Mouse (Mus musculus) CH12.LX (cell line): ENCODE measurements around the gene Scarf2. TPM values are rescaled to one million over a fixed set of nuclear protein-coding genes. Genes with fewer than 3 reads are reported as not detected.

Source experiments
- DNase-seq: peaks from one replicate; pipeline ENCODE4 v3.0.0-alpha.2; 2013; ENCODE audit errors: extremely low read depth
- H3K27ac ChIP-seq: 2 replicates; pipeline ENCODE4 v1.5.1; 2012; ENCODE audit warnings: low read depth, mild to moderate bottlenecking, control low read depth, moderate library complexity; ENCODE audit not compliant: insufficient read depth
- H3K27me3 ChIP-seq: replicated peaks from 2 replicates; pipeline ENCODE3; 2012; ENCODE audit warnings: inconsistent platforms
- H3K36me3 ChIP-seq, 2 experiments: replicated peaks in 1 of 2; 2 replicates each; pipeline versions ENCODE3 to v1.6.1; 2012; ENCODE audit warnings: inconsistent platforms in 1 of 2, low read length in 1 of 2, mild to moderate bottlenecking in 1 of 2, mixed read lengths in 1 of 2, moderate library complexity in 1 of 2; ENCODE audit not compliant: control insufficient read depth in 1 of 2, insufficient read depth in 1 of 2
- H3K4me1 ChIP-seq, 2 experiments: 2 replicates each; pipeline ENCODE4 v1.6.1; 2012; ENCODE audit warnings: inconsistent platforms in 1 of 2, moderate library complexity in 1 of 2; ENCODE audit not compliant: insufficient read depth in 2 of 2, control insufficient read depth in 1 of 2
- H3K4me2 ChIP-seq: 2 replicates; pipeline ENCODE4 v1.6.1; 2012; ENCODE audit warnings: low read depth, mild to moderate bottlenecking, control low read depth; ENCODE audit not compliant: poor library complexity, insufficient read depth, severe bottlenecking
- H3K4me3 ChIP-seq, 3 experiments: fragments of 150-350 bp in 1 of 3; sonication (generic) in 1 of 3; replicated peaks in 1 of 3; 2 replicates each; pipeline versions ENCODE3 to v1.5.1; 2011 to 2012; ENCODE audit warnings: low read depth in 2 of 3, low read length in 2 of 3, mild to moderate bottlenecking in 2 of 3, moderate library complexity in 2 of 3, control low read depth in 1 of 3, improper control_type of control experiment in 1 of 3, inconsistent platforms in 1 of 3, mixed read lengths in 1 of 3; ENCODE audit not compliant: poor library complexity in 1 of 3
- H3K79me2 ChIP-seq: replicated peaks from 2 replicates; pipeline ENCODE4 v1.6.1; 2012; ENCODE audit warnings: mild to moderate bottlenecking, moderate library complexity; ENCODE audit not compliant: control insufficient read depth, poor library complexity, insufficient read depth, severe bottlenecking; ENCODE audit errors: extremely low read depth
- H3K9ac ChIP-seq: 2 replicates; pipeline ENCODE4 v1.6.1; 2012; ENCODE audit warnings: low read depth, mild to moderate bottlenecking, control low read depth, moderate library complexity; ENCODE audit not compliant: insufficient read depth
- H3K9me3 ChIP-seq: replicated peaks from 2 replicates; pipeline ENCODE3; 2012; ENCODE audit warnings: low read length, inconsistent platforms, mixed read lengths
- BHLHE40 ChIP-seq: IDR thresholded peaks from 2 replicates; pipeline ENCODE4 v1.6.1; 2011; ENCODE audit warnings: mild to moderate bottlenecking, low read depth, low read length, improper control_type of control experiment
- CHD2 ChIP-seq: IDR thresholded peaks from 2 replicates; pipeline ENCODE4 v1.6.1; 2011; ENCODE audit warnings: low read length, improper control_type of control experiment
- CTCF ChIP-seq, 2 experiments: IDR thresholded peaks in 1 of 2; conservative IDR thresholded peaks in 1 of 2; 2 replicates each; pipeline ENCODE4 v1.5.1; 2011 to 2012; ENCODE audit warnings: low read depth in 2 of 2, low read length in 2 of 2, improper control_type of control experiment in 1 of 2, inconsistent platforms in 1 of 2, mild to moderate bottlenecking in 1 of 2, moderate library complexity in 1 of 2
- EP300 ChIP-seq: IDR thresholded peaks from 2 replicates; pipeline ENCODE4 v1.6.1; 2011; ENCODE audit warnings: low read length, improper control_type of control experiment
- ETS1 ChIP-seq: conservative IDR thresholded peaks from 2 replicates; pipeline ENCODE4 v1.6.1; 2012; ENCODE audit warnings: low read depth, mild to moderate bottlenecking, inconsistent platforms, low read length, improper control_type of control experiment, moderate library complexity
- JUN ChIP-seq: IDR thresholded peaks from 2 replicates; pipeline ENCODE4 v1.6.1; 2011; ENCODE audit warnings: low read depth, mild to moderate bottlenecking, low read length, improper control_type of control experiment, moderate library complexity; ENCODE audit not compliant: insufficient read depth
- KAT2A ChIP-seq: IDR thresholded peaks from 2 replicates; pipeline ENCODE4 v1.6.1; 2012; ENCODE audit warnings: low read length, improper control_type of control experiment, inconsistent platforms; ENCODE audit not compliant: insufficient replicate concordance
- MAFK ChIP-seq: IDR thresholded peaks from 2 replicates; pipeline ENCODE4 v1.6.1; 2011; ENCODE audit warnings: low read length, improper control_type of control experiment; ENCODE audit not compliant: insufficient replicate concordance
- MAX ChIP-seq: IDR thresholded peaks from 2 replicates; pipeline ENCODE4 v1.6.1; 2011; ENCODE audit warnings: low read length, improper control_type of control experiment
- MAZ ChIP-seq: IDR thresholded peaks from 2 replicates; pipeline ENCODE4 v1.6.1; 2012; ENCODE audit warnings: low read depth, mild to moderate bottlenecking, inconsistent platforms, low read length, improper control_type of control experiment, moderate library complexity
- MEF2A ChIP-seq: IDR thresholded peaks from 2 replicates; pipeline ENCODE4 v1.6.1; 2014; ENCODE audit warnings: low read depth, mild to moderate bottlenecking, inconsistent platforms, low read length, improper control_type of control experiment, borderline replicate concordance
- MYC ChIP-seq: IDR thresholded peaks from 2 replicates; pipeline ENCODE4 v1.6.1; 2011; ENCODE audit warnings: low read depth, mild to moderate bottlenecking, improper control_type of control experiment, low read length
- NELFE ChIP-seq: IDR thresholded peaks from 2 replicates; pipeline ENCODE4 v1.6.1; 2011; ENCODE audit warnings: low read depth, low read length, improper control_type of control experiment
- PAX5 ChIP-seq: IDR thresholded peaks from 2 replicates; pipeline ENCODE4 v1.6.1; 2012; ENCODE audit warnings: low read length, inconsistent platforms, mixed read lengths
- POLR2AphosphoS2 ChIP-seq: IDR thresholded peaks from 2 replicates; pipeline ENCODE4 v1.6.1; 2011; ENCODE audit warnings: low read depth, low read length, improper control_type of control experiment
- RAD21 ChIP-seq: IDR thresholded peaks from 2 replicates; pipeline ENCODE4 v1.6.1; 2011; ENCODE audit warnings: low read depth, mild to moderate bottlenecking, low read length, improper control_type of control experiment, moderate library complexity
- SIN3A ChIP-seq: IDR thresholded peaks from 2 replicates; pipeline ENCODE4 v1.6.1; 2012; ENCODE audit warnings: low read length, improper control_type of control experiment, inconsistent platforms
- TBP ChIP-seq: conservative IDR thresholded peaks from 2 replicates; pipeline ENCODE4 v1.6.1; 2011; ENCODE audit warnings: low read depth, low read length, improper control_type of control experiment
- USF2 ChIP-seq: conservative IDR thresholded peaks from 2 replicates; pipeline ENCODE4 v1.6.1; 2011; ENCODE audit warnings: low read depth, low read length, improper control_type of control experiment
- ZC3H11A ChIP-seq: IDR thresholded peaks from 2 replicates; pipeline ENCODE4 v1.6.1; 2012; ENCODE audit warnings: low read depth, mild to moderate bottlenecking, inconsistent platforms, low read length, improper control_type of control experiment
- ZKSCAN1 ChIP-seq: IDR thresholded peaks from 2 replicates; pipeline ENCODE4 v1.6.1; 2012; ENCODE audit warnings: low read depth, inconsistent platforms, low read length, improper control_type of control experiment, borderline replicate concordance
- dilution Hi-C: fragments of 300-500 bp; cut with MboI; formaldehyde crosslinking; loops from 2 replicates; pipeline ENCODE4 v1.14.3; 2020; ENCODE audit warnings: low sequenced_read_pairs; ENCODE audit not compliant: extremely low pct_unique_long_range_greater_than_20kb, extremely low pct_ligation_motif_present
- in situ Hi-C: fragments of 300-500 bp; cut with MboI; formaldehyde crosslinking; loops from 3 replicates; pipeline ENCODE4 v1.14.3; 2019; ENCODE audit warnings: low sequenced_read_pairs, low pct_ligation_motif_present, low pct_unique_long_range_greater_than_20kb, mixed read lengths
- polyA plus RNA-seq: library from polyadenylated mRNA; unstranded; fragments of >175 nt; gene quantifications from 2 replicates; pipeline ENCODE4 v1.2.1, GENCODE M21; 2012; ENCODE audit warnings: low read depth; ENCODE audit not compliant: insufficient read length
- total RNA-seq, 2 experiments: library from RNA; depleted of rRNA; stranded (reverse); fragments of 300-350 nt in 1 of 2; fragments of >200 nt in 1 of 2; gene quantifications; 2 replicates each; pipeline ENCODE4 v1.2.3; 2012 to 2014

Scarf2 gene
- total and polyA plus RNA-seq, 3 experiments = not detected

DNA sequence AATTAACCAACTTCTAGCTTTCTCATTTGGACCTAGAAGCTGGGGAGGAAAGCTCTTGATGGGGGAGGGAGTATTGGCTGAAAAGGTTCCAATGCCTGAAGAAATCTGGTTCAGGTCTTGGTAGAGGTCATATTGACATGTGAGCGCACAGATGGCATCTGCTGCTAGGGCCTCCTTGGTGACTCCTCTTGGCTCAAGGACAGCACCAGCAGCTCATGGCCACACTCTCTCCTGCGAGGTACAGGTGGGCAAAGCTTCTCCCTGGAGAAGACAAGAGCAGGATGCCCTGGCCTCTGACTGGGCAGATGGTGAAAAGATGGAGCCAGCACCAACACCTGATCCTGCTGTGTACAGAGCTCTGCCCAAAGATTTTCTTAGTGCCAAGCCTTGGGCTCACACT, 29.4 kb downstream of the Scarf2 start:
- peaks cover 6% of the 10 kb centered on the region for H3K27me3 ChIP-seq
- no peak for DNase-seq
- dilution Hi-C loops = no loop called here
- no peak for TF ChIP-seq ZC3H11A
- no peak for TF ChIP-seq CHD2
- TF ChIP-seq MAZ = no peak
- TF ChIP-seq ETS1 = no peak
- no peak for TF ChIP-seq NELFE
- TF ChIP-seq JUN = no peak
- no peak for TF ChIP-seq USF2
- no peak for TF ChIP-seq RAD21
- TF ChIP-seq MYC = no peak
- TF ChIP-seq CTCF (conservative IDR thresholded peaks at IDR 0.05 in 1 of 2, IDR thresholded peaks at IDR 0.05 in 1 of 2; ENCODE audit: low read depth in 2 of 2, low read length in 2 of 2) = no peak
- TF ChIP-seq SIN3A = no peak
- no peak for TF ChIP-seq MAX
- no peak for TF ChIP-seq POLR2AphosphoS2
- TF ChIP-seq MAFK = no peak
- TF ChIP-seq KAT2A = no peak
- no peak for TF ChIP-seq EP300
- TF ChIP-seq TBP = no peak
- no peak for TF ChIP-seq ZKSCAN1
- no peak for TF ChIP-seq PAX5
- no peak for TF ChIP-seq BHLHE40
- TF ChIP-seq, all 38 proteins: peak for 0
- Histone ChIP-seq H3K4me1 (no peaks in the 10 kb centered on the region), H3K9ac (no peak overlapping the region), H3K79me2 (no peaks in the 10 kb centered on the region), H3K9me3 (no peaks in the 10 kb centered on the region), H3K27ac (no peak overlapping the region), H3K4me3 (no peak overlapping the region), H3K36me3 (no peaks in the 10 kb centered on the region), H3K4me2 (no peak overlapping the region)
- in situ Hi-C loops = no loop called here

DNA sequence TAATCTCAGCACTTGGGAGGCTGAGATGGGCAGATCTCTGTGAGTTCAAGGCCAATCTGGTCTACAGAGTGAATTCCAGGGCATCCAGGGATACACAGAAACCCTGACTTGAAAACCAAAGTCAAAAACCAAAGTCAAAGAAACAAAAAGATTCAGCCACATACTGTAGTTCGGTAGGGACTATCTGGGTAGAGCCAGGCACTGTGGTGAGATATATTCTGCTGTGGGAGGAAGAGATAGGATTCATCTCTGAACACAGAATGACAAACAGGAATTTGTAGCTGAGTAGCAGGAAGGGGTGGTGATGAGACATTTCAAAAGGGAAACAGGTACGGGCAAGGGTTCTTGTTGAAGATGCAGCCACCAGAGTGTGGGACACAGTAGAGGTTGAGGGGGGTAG, 31.1 kb downstream of the Scarf2 start:
- Histone ChIP-seq H3K9ac (no peak overlapping the region), H3K79me2 (no peaks in the 10 kb centered on the region), H3K27me3 (peaks cover 6% of the 10 kb centered on the region), H3K27ac (no peak overlapping the region), H3K4me1 (no peaks in the 10 kb centered on the region), H3K4me2 (no peak overlapping the region), H3K9me3 (no peaks in the 10 kb centered on the region), H3K4me3 (no peak overlapping the region), H3K36me3 (no peaks in the 10 kb centered on the region)
- no peak for DNase-seq
- in situ Hi-C loops = no loop called here
- TF ChIP-seq MAFK = no peak
- no peak for TF ChIP-seq MEF2A
- TF ChIP-seq CTCF (conservative IDR thresholded peaks at IDR 0.05 in 1 of 2, IDR thresholded peaks at IDR 0.05 in 1 of 2; ENCODE audit: low read depth in 2 of 2, low read length in 2 of 2) = no peak
- dilution Hi-C loops = no loop called here
